Mouse (Mus musculus) lung, adult 2 months (tissue): ENCODE results near the gene Slc7a8.

Experiments
- CTCF ChIP-seq: fragments of 200-500 bp; IDR thresholded peaks from 2 replicates; pipeline ENCODE4 v1.5.1; 2011; ENCODE audit warnings: mild to moderate bottlenecking, low read length, control low read depth; ENCODE audit not compliant: insufficient read depth
- POLR2A ChIP-seq: fragments of 200-500 bp; IDR thresholded peaks from 2 replicates; pipeline ENCODE4 v1.6.1; 2011; ENCODE audit warnings: low read depth, mild to moderate bottlenecking, control low read depth, low read length, borderline replicate concordance; ENCODE audit errors: extremely low read depth

DNA sequence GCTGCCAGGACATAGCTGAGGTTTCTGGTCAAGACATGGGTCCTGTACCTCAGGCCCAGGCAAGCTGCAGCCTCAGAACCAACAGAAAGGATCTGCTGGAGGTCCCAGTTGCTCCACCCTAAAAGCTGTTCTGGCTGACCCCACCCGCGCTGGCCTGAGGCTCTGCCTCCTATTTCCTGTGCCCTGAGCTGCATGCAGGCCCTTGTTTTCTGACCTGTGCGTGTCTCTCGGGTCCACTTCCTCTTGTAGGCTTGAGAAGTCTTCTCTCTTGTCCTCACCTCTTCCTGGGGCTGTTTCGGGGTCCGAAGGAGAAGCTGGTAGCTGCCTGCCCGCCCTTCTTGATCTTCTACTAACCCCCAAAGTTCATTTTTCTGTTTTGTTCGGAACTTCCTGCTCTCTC is 68.9 kb downstream of the Slc7a8 start:
- TF ChIP-seq CTCF (no peak), POLR2A (no peak)
